Mouse (Mus musculus) ovary, postnatal 36 days (tissue): ENCODE data around the gene Nox1.

Source experiments
- DNase-seq: peaks from one replicate; pipeline ENCODE4 v3.0.0; 2022; ENCODE audit warnings: low spot score, mixed read lengths

Nox1 gene

GRCm38 (mm10) chrX:134128549-134128948 is 93.2 kb downstream of the Nox1 start:
- no peak for DNase-seq

GRCm38 (mm10) chrX:134116417-134116816 is 105.3 kb downstream of the Nox1 start:
- no peak for DNase-seq

GRCm38 (mm10) chrX:134111767-134112166 is 110.0 kb downstream of the Nox1 start:
- no peak for DNase-seq

- DNase-seq, result no peak
Measured at GRCm38 (mm10) chrX:134102641-134103040, 119.1 kb downstream of the Nox1 start.

GRCm38 (mm10) chrX:134085453-134085852 is 136.3 kb downstream of the Nox1 start:
- no peak for DNase-seq

- no peak for DNase-seq
Measured at GRCm38 (mm10) chrX:134059764-134060163, 162.0 kb downstream of the Nox1 start.

- DNase-seq, result peak; percentile 92
Measured at GRCm38 (mm10) chrX:134058987-134059712, 162.6 kb downstream of the Nox1 start, which contains the start of gene Cstf2. TSS of gene Cstf2 (plus strand) at chrX:134059187.

GRCm38 (mm10) chrX:134058040-134058875 is 163.5 kb downstream of the Nox1 start:
- no peak for DNase-seq

- DNase-seq, result no peak
Measured at GRCm38 (mm10) chrX:134056897-134057296, 164.9 kb downstream of the Nox1 start.

GRCm38 (mm10) chrX:134048994-134049393 is 172.8 kb downstream of the Nox1 start:
- DNase-seq, result no peak
